Comparison of ENCODE assay signal across 13 mouse cellular contexts in the genomic region with DNA sequence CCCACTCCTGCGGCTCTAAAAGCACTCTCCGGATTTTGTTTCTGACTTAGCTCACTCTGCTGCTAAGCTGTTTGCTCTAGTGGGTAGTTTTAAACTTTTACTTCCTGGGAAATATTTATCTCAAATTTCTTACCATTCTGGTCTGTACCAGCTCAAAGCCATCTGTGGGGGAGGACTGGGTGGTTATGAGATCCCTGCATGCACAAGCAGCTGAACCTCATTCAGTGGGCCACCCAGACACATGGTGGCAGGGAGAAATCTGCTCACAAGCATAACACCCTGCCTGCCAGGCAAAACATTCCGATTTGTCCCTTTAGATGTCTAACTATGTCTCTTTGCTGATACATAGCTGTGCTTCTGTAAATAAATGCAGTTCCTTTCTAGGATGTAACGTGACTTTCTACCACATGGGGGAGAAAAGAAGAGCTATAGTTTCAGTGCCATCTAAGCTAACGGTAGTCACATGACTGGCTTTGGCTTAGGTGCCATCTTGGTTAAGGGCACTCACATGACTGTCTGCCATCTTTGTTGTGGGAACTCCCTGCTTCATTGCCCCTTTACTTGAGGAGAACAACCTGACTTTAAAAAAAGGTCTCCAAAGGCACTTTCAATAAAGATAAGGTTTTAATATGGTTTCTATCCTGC. TPM values are rescaled to one million over a fixed set of nuclear protein-coding genes. Genes with fewer than 3 reads are reported as not detected.
DNase-seq lines count a peak whose midpoint lies in the region; ATAC-seq and TF ChIP-seq lines count a peak whose summit lies in the region.
"Had no signal": no experiment of that assay in that cellular context is flagged by ENCODE, and none has a peak within 500 bp of the region (broad histone marks: within the 10 kb centered on the region; RNA-seq: fewer than 3 reads in every experiment).

No protein-coding gene starts in this region.

- DNase-seq in 416B (ENCODE audit: low read depth) (peak; percentile 72), ES-CJ7 (ENCODE audit: low read depth, low spot score) (peak; percentile 95)
- peak; percentile 10 for DNase-seq in forelimb bud, embryonic 11.5 days (ENCODE audit: low read depth, low spot score)
- DNase-seq in ovary, postnatal 10 days (ENCODE audit: low spot score): no peak
- DNase-seq: cerebellum, adult 11 months; kidney, adult 2 months; thymus, adult 2 months had no signal

- peak; percentile 47 for TF ChIP-seq CTCF in intestine, postnatal 0 days (IDR thresholded peaks at IDR 0.05; ENCODE audit: low read depth)

- no peaks in the 10 kb centered on the region for H3K27me3 ChIP-seq in intestine, postnatal 0 days (replicated peaks; ENCODE audit: control insufficient read depth, insufficient read depth, low read length)
- H3K27me3 ChIP-seq in intestine, embryonic 15.5 days (replicated peaks): no peaks in the 10 kb centered on the region
- no peaks in the 10 kb centered on the region for H3K27me3 ChIP-seq in intestine, embryonic 16.5 days (replicated peaks; ENCODE audit: control insufficient read depth, insufficient read depth, low read length)

- H3K9me3 ChIP-seq in intestine, postnatal 0 days (ENCODE audit: control insufficient read depth): no peaks in the 10 kb centered on the region
- H3K9me3 ChIP-seq in intestine, embryonic 15.5 days: no peaks in the 10 kb centered on the region
- no peaks in the 10 kb centered on the region for H3K9me3 ChIP-seq in intestine, embryonic 16.5 days (ENCODE audit: control insufficient read depth, low read length)
- H3K9me3 ChIP-seq: forebrain, embryonic 10.5 days had no signal

- no peaks in the 10 kb centered on the region for H3K4me1 ChIP-seq in intestine, postnatal 0 days (replicated peaks; ENCODE audit: control insufficient read depth, insufficient read depth, low read length)
- H3K4me1 ChIP-seq in intestine, embryonic 15.5 days (replicated peaks): no peaks in the 10 kb centered on the region
- H3K4me1 ChIP-seq in intestine, embryonic 16.5 days (ENCODE audit: control insufficient read depth, insufficient read depth, low read length): 0 out of 2 replicates have a peak, but pooled peaks cover under 1% of the 10 kb centered on the region

- no peaks in the 10 kb centered on the region for H3K36me3 ChIP-seq in intestine, postnatal 0 days (ENCODE audit: control insufficient read depth, insufficient read depth)
- H3K36me3 ChIP-seq in intestine, embryonic 15.5 days: no peaks in the 10 kb centered on the region
- no peaks in the 10 kb centered on the region for H3K36me3 ChIP-seq in intestine, embryonic 16.5 days (ENCODE audit: control insufficient read depth, insufficient read depth, low read length)
- H3K36me3 ChIP-seq: forebrain, embryonic 10.5 days had no signal

- H3K4me3 ChIP-seq in intestine, postnatal 0 days (ENCODE audit: low read depth, low read length): no peak overlapping the region
- no peak overlapping the region for H3K4me3 ChIP-seq in intestine, embryonic 15.5 days (replicated peaks)
- no peak overlapping the region for H3K4me3 ChIP-seq in intestine, embryonic 16.5 days (ENCODE audit: low read length)
- H3K4me3 ChIP-seq: forebrain, embryonic 10.5 days had no signal

- H3K4me2 ChIP-seq in intestine, postnatal 0 days (replicated peaks; ENCODE audit: low read depth): no peak overlapping the region
- no peak overlapping the region for H3K4me2 ChIP-seq in intestine, embryonic 15.5 days (replicated peaks)
- H3K4me2 ChIP-seq in intestine, embryonic 16.5 days (ENCODE audit: low read depth, low read length): no peak overlapping the region
- H3K4me2 ChIP-seq: heart, embryonic 11.5 days had no signal

- H3K27ac ChIP-seq in intestine, postnatal 0 days (ENCODE audit: low read depth, low read length): no peak overlapping the region
- H3K27ac ChIP-seq in intestine, embryonic 15.5 days: no peak overlapping the region
- H3K27ac ChIP-seq in intestine, embryonic 16.5 days (ENCODE audit: low read length): no peak overlapping the region
- H3K27ac ChIP-seq: forebrain, embryonic 10.5 days had no signal

- ATAC-seq in intestine, postnatal 0 days: no peak
- no peak for ATAC-seq in intestine, embryonic 15.5 days
- no peak for ATAC-seq in intestine, embryonic 16.5 days

- WGBS in intestine, postnatal 0 days: 81% methylated on average over 5 of the region's 5 CpGs
- 80% methylated on average over 5 of the region's 5 CpGs for WGBS in intestine, embryonic 15.5 days
- WGBS in intestine, embryonic 16.5 days: 77% methylated on average over 5 of the region's 5 CpGs

- H3K9ac ChIP-seq in intestine, postnatal 0 days (ENCODE audit: low read depth, low read length): no peak overlapping the region
- no peak overlapping the region for H3K9ac ChIP-seq in intestine, embryonic 15.5 days
- no peak overlapping the region for H3K9ac ChIP-seq in intestine, embryonic 16.5 days (ENCODE audit: low read depth, low read length)

RNA-seq across cellular contexts. Expression of a gene that starts 36.7 kb away (rescaled TPM):
- polyA plus RNA-seq in intestine, postnatal 0 days (2015; fragmentation: Nextera tagmentation; extraction: Ambion mirVana): 146 and 175 TPM in 2 replicates
- 129 and 133 TPM in 2 replicates for polyA plus RNA-seq in intestine, embryonic 15.5 days (2015; fragmentation: Nextera tagmentation; extraction: Ambion mirVana)
- polyA plus RNA-seq in intestine, embryonic 16.5 days (2015; fragmentation: Nextera tagmentation; extraction: Ambion mirVana): 149 and 169 TPM in 2 replicates

RNA-seq across cellular contexts. Expression of a gene that starts 50.0 kb away (rescaled TPM):
- 0.05 and 0.09 TPM in 2 replicates for polyA plus RNA-seq in intestine, postnatal 0 days (2015; fragmentation: Nextera tagmentation; extraction: Ambion mirVana)
- polyA plus RNA-seq in intestine, embryonic 15.5 days (2015; fragmentation: Nextera tagmentation; extraction: Ambion mirVana): 0.14 and 0.27 TPM in 2 replicates
- 0.13 and 0.17 TPM in 2 replicates for polyA plus RNA-seq in intestine, embryonic 16.5 days (2015; fragmentation: Nextera tagmentation; extraction: Ambion mirVana)
- polyA plus RNA-seq: small intestine, adult 2 months had no signal
